Mouse (Mus musculus): ENCODE results near the gene Pced1b.

The Pced1b gene

DNA sequence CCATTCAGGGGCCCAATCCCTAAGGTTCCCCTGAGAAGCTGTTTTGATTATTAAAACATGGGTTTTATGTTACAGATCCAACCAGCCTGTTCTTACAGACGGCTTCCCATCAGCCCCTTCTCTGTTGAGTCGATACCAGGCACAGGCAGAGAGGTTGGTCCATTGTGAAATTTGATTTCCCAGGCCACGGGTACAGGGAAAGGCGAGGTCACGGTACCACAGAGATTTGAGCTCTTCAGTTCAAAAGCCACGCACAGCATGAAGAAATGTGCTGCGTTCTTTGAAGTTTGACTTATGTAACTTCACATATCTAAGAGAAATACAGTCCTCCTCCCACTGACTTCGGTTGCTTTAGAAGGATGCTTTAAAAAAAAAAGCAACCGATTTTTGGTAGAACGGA is 39.8 kb downstream of the Pced1b start:
- DNase-seq (ENCODE audit: low spot score in 2 of 2): no peak

DNA sequence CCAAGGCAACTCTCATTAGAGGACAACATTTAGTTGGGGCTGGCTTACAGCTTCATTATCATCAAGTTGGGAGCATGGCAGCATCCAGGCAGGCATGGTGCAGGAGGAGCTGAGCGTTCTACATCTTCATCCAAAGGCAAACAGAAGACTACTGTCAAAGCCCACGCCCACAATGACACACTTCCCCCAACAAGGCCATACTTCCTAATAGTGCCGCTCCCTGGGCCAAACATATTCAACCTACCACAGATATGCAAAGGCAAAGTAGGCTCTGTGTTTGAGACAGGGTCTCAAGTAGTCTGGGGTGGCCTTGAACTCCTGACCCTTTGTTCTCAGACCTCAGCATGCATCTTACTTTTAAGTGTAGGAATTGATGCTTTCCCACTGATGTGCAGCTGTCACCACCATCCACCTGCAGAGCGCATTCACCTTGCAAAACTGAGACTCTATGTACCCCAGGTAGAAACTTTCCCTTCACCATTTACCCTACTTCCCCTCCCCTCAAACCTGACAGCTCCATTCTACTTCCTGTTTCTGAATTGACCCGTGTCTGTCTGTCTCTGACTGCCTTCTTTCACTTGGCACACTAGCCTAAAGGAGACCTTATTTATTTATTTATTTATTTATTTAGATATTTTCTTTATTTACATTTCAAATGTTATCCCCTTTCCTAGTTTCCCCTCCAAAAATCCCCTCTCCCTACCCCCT is 40.7 kb downstream of the Pced1b start:
- DNase-seq (ENCODE audit: low spot score in 2 of 2): no peak

- DNase-seq (ENCODE audit: low spot score in 2 of 2): no peak
Observed at GRCm38 (mm10) chr15:97288690-97289089, 41.8 kb downstream of the Pced1b start.

DNA sequence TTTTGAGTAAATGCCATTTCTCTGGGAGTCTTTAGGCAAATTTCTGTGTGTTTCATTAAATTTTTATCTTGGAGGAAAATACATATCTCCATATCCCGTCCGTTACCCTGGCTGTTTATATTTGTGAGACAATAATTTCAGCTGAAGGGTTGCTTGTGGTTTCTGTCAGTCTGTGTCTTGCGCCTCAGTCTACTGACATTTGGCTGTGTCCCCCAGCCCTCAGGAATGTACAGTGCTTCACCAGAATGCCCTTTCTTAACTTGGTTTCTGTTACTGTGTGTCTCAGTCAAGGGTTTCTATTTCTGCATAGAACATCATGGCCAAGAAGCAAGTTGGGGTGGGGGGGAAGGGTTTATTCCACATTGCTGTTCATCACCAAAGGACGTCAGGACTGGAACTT is 42.3 kb downstream of the Pced1b start:
- DNase-seq (ENCODE audit: low spot score in 2 of 2): no peak

- DNase-seq (ENCODE audit: low spot score in 2 of 2): no peak
Observed at GRCm38 (mm10) chr15:97290351-97290750, 43.4 kb downstream of the Pced1b start.

DNA sequence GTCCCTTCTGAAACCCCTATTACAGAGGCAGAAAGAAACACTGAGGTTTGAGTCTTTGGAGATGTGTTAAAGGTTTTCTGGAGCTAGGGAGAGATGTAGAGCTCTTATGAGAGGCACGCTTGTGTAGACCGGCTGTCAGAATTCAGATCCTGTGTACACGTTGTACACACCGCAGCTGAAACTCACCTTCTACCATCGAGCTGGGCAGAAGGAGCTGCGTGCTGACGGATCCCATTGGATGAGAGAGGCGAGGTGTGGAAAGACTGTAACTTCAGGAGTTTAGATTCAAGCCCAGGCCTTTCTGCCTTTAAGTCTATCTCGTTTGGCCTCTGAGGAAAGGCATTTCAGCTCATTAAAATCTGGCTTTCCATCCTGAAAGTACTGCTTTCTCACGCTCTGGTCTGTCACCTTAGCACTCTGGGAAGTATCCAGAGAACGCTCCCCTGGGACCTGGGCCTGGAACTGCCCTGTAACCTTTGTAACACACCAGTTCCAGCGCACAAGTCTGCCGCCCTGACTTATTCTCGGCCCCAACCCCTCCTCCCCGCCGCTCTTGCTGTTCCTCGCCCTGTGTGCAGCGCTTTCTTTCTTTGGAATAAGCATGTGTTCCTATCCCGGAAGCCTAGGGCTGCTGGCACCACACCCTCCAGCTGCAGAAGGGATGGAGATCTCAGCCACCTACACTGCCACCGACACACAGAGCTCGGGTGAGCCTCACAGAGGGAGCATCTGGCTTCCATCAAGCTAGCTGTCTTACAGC is 44.6 kb downstream of the Pced1b start:
- no peak for DNase-seq (ENCODE audit: low spot score in 2 of 2)

GRCm38 (mm10) chr15:97307935-97308334 is 61.0 kb downstream of the Pced1b start:
- no peak for DNase-seq (ENCODE audit: low spot score in 2 of 2)

DNA sequence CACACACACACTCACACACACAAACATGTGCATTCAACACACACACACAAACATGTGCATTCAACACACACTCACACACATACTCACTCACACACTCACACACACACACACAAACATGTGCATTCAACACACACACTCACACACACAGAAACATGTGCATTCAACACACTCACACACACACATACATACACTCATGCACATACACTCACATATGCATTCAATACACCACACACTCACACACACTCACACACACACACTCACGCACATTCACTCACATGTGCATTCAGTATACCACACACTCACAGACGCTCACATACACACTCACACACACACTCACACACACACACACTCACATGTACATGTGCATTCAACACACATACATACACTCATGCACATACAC is 62.6 kb downstream of the Pced1b start:
- no peak for DNase-seq (ENCODE audit: low spot score in 2 of 2)

GRCm38 (mm10) chr15:97310251-97310650 is 63.3 kb downstream of the Pced1b start:
- DNase-seq (ENCODE audit: low spot score in 2 of 2): no peak

- no peak for DNase-seq (ENCODE audit: low spot score in 2 of 2)
Observed at GRCm38 (mm10) chr15:97311211-97311610, 64.3 kb downstream of the Pced1b start.

- no peak for DNase-seq (ENCODE audit: low spot score in 2 of 2)
Observed at GRCm38 (mm10) chr15:97311937-97312336, 65.0 kb downstream of the Pced1b start.

GRCm38 (mm10) chr15:97314720-97315421 is 68.0 kb downstream of the Pced1b start:
- DNase-seq (ENCODE audit: low spot score in 2 of 2): no peak

DNA sequence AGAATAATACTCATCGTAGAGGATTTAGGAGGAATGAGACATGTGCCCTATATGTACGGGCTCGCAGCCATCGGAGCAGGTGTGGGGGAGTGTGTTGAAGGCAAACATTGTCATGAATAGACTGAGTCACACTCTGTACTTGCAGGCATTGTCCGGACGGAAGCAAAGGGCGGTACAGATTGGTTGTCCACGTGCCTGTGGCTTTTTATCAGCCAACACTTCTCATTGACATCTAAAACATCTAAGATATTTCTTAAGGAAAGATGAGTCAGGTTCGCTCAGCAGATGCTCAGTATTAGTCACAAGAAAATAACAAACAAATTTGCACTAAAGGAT is 68.5 kb downstream of the Pced1b start:
- no peak for DNase-seq (ENCODE audit: low spot score in 2 of 2)

DNA sequence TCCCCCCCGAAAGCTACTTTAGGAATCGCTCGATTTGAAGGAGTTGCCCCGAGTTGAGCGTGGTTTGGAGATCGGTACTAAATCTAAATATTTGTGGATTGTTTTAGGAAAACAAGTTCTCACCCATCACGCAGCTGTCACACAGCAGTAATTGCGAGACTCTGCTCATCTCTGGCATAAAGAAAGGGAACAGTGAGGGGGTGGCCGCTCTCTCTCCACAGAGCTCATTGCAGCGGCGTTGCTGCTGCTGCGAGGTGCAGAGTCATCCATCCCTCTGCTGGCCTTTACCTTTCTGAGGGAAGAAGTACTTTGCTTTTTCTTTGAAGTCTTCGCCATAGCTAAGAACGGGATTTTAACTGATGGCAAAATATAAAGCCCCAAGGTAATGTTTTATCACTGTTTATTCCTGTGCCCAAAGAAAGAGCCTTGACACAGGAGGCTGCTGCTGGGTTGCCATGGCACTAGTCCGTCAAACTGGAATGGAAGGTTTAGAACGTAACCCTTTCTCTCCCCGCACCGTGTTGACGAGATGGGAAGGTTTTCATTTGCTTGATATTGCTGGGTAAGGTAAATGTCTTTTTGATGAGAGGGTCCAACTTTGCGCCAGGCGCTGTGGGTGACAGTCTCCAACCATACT is 71.6 kb downstream of the Pced1b start:
- no peak for DNase-seq (ENCODE audit: low spot score in 2 of 2)

DNA sequence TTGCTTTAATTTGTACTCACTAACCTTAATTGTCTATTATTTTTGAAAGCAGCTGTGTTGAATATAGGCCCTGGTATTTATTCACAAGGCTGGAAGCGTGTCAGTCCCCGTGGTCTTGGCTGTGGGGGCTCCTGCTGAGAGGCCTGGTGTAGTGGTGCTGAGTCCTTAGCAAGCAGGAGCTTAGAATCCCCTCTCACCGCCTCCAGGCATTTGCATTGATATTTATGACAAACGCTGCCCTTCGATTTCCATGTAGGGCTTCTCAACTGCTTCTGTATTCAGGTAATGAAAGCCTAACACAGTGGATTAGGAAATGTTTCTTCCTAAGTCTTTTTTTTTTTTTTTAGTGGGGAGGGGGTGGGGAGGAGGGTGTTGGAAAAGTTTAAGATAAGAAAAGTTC is 75.9 kb downstream of the Pced1b start:
- no peak for DNase-seq (ENCODE audit: low spot score in 2 of 2)

GRCm38 (mm10) chr15:97323466-97323865 is 76.6 kb downstream of the Pced1b start:
- no peak for DNase-seq (ENCODE audit: low spot score in 2 of 2)

DNA sequence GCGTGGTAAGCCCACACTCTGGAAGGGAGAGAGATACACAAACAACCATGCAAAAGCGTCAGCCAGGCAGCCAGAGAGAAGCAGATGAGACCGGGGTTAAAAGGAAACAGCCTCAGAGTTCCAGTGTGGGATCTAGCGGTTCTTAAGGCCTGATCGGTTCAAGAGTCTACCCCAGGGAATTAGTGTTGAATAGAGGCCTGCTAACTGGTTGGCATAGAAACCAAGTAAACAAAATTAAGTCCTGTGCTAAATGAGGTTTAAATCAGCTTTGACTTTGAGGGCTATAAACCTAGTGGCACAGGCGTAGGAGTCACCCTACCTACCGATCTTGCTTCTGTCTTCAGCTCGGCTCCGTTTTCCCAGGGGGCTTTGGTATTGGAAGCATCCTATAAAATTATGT is 77.4 kb downstream of the Pced1b start:
- no peak for DNase-seq (ENCODE audit: low spot score in 2 of 2)

GRCm38 (mm10) chr15:97327500-97328081 is 80.7 kb downstream of the Pced1b start:
- DNase-seq (ENCODE audit: low spot score in 2 of 2): peak; percentile 20 to 64

- no peak for DNase-seq (ENCODE audit: low spot score in 2 of 2)
Observed at GRCm38 (mm10) chr15:97332582-97332981, 85.7 kb downstream of the Pced1b start.

DNA sequence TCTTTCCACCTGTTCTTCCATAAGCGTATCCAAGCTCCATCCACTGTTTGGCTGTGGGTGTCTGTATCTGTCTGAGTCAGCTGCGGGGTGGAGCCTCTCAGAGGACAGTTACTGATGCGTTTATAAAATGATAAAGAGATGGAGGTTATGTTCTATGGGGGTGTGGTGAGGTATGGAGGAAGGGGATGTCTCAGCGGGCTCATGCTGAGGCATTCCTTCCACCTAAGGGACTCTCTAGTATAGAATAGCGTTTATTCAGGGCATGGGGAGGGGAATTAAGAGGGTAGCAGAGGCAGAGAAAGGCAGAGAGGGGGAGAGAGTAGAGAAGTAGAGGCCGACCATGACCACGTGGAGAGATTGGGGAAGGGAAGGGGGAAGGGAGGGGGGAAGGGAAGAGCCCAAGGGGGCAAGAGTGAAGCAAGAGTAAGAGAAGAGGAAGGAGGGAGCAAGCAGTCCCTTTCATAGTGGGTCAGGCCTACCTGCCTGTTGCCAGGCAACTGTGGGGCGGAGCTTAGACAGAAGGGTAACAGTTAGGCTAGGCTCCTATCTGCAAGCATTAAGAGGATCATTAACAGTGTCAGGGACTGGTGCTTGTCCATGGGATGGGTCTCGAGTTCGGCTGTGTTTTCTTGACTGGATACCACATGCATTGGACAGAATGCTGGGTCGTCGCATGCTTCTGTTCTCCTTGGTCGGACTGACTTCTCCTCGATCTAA is 90.9 kb downstream of the Pced1b start:
- DNase-seq (ENCODE audit: low spot score in 2 of 2): no peak

GRCm38 (mm10) chr15:97338377-97339060 is 91.6 kb downstream of the Pced1b start:
- no peak for DNase-seq (ENCODE audit: low spot score in 2 of 2)
